Mouse (Mus musculus): ENCODE results near the gene Neurl3. TPM values are rescaled to one million over a fixed set of nuclear protein-coding genes. Genes with fewer than 3 reads are reported as not detected.
A peak's percentile ranks its signal among the peaks of the same experiment; 100 is the strongest.

The Neurl3 gene
- polyA plus RNA-seq, 1 experiment, result 0.11 TPM

GRCm38 (mm10) chr1:36294402-36294801 lies 19.9 kb upstream of the Neurl3 start:
- no peaks in the 10 kb centered on the region for H3K79me2 ChIP-seq (ENCODE audit: control insufficient read depth, insufficient read depth)
- TF ChIP-seq POLR2A (IDR thresholded peaks at IDR 0.05; ENCODE audit: insufficient read length, low read depth) (no peak), CEBPB (IDR thresholded peaks at IDR 0.05; ENCODE audit: insufficient read depth, poor library complexity, severe bottlenecking) (peak; percentile 59), MYOG (IDR thresholded peaks at IDR 0.05; ENCODE audit: control insufficient read depth in 1 of 3, insufficient read depth in 1 of 3, insufficient read length in 2 of 3, low read depth in 2 of 3) (no peak), MAX (IDR thresholded peaks at IDR 0.05; ENCODE audit: low read depth) (no peak)
- H3K4me2 ChIP-seq (ENCODE audit: low read depth), result no peak overlapping the region
- H3K27me3 ChIP-seq (ENCODE audit: control insufficient read depth, insufficient read depth, insufficient read length), result no peaks in the 10 kb centered on the region
- H3ac ChIP-seq (ENCODE audit: control insufficient read depth, insufficient read length), result no peak overlapping the region
- no peaks in the 10 kb centered on the region for H3K36me3 ChIP-seq (ENCODE audit: control insufficient read depth, insufficient read depth)
- no peak overlapping the region for H3K4me3 ChIP-seq

GRCm38 (mm10) chr1:36293470-36293869 lies 19.0 kb upstream of the Neurl3 start:
- no peak for TF ChIP-seq TCF12 (IDR thresholded peaks at IDR 0.05; ENCODE audit: insufficient read depth, poor library complexity, severe bottlenecking)
- no peak for TF ChIP-seq SRF (IDR thresholded peaks at IDR 0.05; ENCODE audit: control insufficient read depth, insufficient read length, low read depth)
- no peak for TF ChIP-seq TCF3 (IDR thresholded peaks at IDR 0.05; ENCODE audit: insufficient read length, low read depth)
- no peak for TF ChIP-seq MYOD1 (IDR thresholded peaks at IDR 0.05; ENCODE audit: control insufficient read depth in 1 of 3, insufficient read length in 2 of 3, low read depth in 2 of 3)
- TF ChIP-seq POLR2A (IDR thresholded peaks at IDR 0.05; ENCODE audit: insufficient read length, low read depth), result no peak
- TF ChIP-seq E2F4 (IDR thresholded peaks at IDR 0.05; ENCODE audit: insufficient read depth), result no peak
- TF ChIP-seq USF1 (IDR thresholded peaks at IDR 0.05; ENCODE audit: low read depth), result no peak
- TF ChIP-seq POLR2AphosphoS2 (IDR thresholded peaks at IDR 0.05; ENCODE audit: insufficient read length, low read depth), result no peak
- TF ChIP-seq MYOG (IDR thresholded peaks at IDR 0.05; ENCODE audit: control insufficient read depth in 1 of 3, insufficient read depth in 1 of 3, insufficient read length in 2 of 3, low read depth in 2 of 3), result no peak
- no peak for TF ChIP-seq REST (IDR thresholded peaks at IDR 0.05; ENCODE audit: insufficient read depth, insufficient read length)
- no peak for TF ChIP-seq MAX (IDR thresholded peaks at IDR 0.05; ENCODE audit: low read depth)
- TF ChIP-seq CEBPB (IDR thresholded peaks at IDR 0.05; ENCODE audit: insufficient read depth, poor library complexity, severe bottlenecking), result no peak
- H3K36me3 ChIP-seq (ENCODE audit: control insufficient read depth, insufficient read depth), result no peaks in the 10 kb centered on the region
- no peak overlapping the region for H3K4me3 ChIP-seq
- H3K4me2 ChIP-seq (ENCODE audit: low read depth), result no peak overlapping the region
- H3K79me2 ChIP-seq (ENCODE audit: control insufficient read depth, insufficient read depth), result no peaks in the 10 kb centered on the region
- no peak overlapping the region for H3ac ChIP-seq (ENCODE audit: control insufficient read depth, insufficient read length)
- H3K27me3 ChIP-seq (ENCODE audit: control insufficient read depth, insufficient read depth, insufficient read length), result no peaks in the 10 kb centered on the region

GRCm38 (mm10) chr1:36281849-36282248 lies 7.4 kb upstream of the Neurl3 start:
- Histone ChIP-seq H3ac (ENCODE audit: control insufficient read depth, insufficient read length) (no peak overlapping the region), H3K4me2 (ENCODE audit: low read depth) (no peak overlapping the region), H3K4me3 (no peak overlapping the region), H3K79me2 (ENCODE audit: control insufficient read depth, insufficient read depth) (no peaks in the 10 kb centered on the region), H3K27me3 (ENCODE audit: control insufficient read depth, insufficient read depth, insufficient read length) (no peaks in the 10 kb centered on the region), H3K36me3 (ENCODE audit: control insufficient read depth, insufficient read depth) (no peaks in the 10 kb centered on the region)
- no peak for TF ChIP-seq USF1 (IDR thresholded peaks at IDR 0.05; ENCODE audit: low read depth)
- TF ChIP-seq MYOG (IDR thresholded peaks at IDR 0.05; ENCODE audit: control insufficient read depth in 1 of 3, insufficient read depth in 1 of 3, insufficient read length in 2 of 3, low read depth in 2 of 3), result no peak
- TF ChIP-seq TCF3 (IDR thresholded peaks at IDR 0.05; ENCODE audit: insufficient read length, low read depth), result no peak
- no peak for TF ChIP-seq POLR2A (IDR thresholded peaks at IDR 0.05; ENCODE audit: insufficient read length, low read depth)
- no peak for TF ChIP-seq TCF12 (IDR thresholded peaks at IDR 0.05; ENCODE audit: insufficient read depth, poor library complexity, severe bottlenecking)
- TF ChIP-seq MYOD1 (IDR thresholded peaks at IDR 0.05; ENCODE audit: control insufficient read depth in 1 of 3, insufficient read length in 2 of 3, low read depth in 2 of 3), result no peak
- no peak for TF ChIP-seq MAX (IDR thresholded peaks at IDR 0.05; ENCODE audit: low read depth)
- TF ChIP-seq REST (IDR thresholded peaks at IDR 0.05; ENCODE audit: insufficient read depth, insufficient read length), result no peak
- no peak for TF ChIP-seq SRF (IDR thresholded peaks at IDR 0.05; ENCODE audit: control insufficient read depth, insufficient read length, low read depth)
- no peak for TF ChIP-seq CEBPB (IDR thresholded peaks at IDR 0.05; ENCODE audit: insufficient read depth, poor library complexity, severe bottlenecking)
- TF ChIP-seq POLR2AphosphoS2 (IDR thresholded peaks at IDR 0.05; ENCODE audit: insufficient read length, low read depth), result no peak
- no peak for TF ChIP-seq E2F4 (IDR thresholded peaks at IDR 0.05; ENCODE audit: insufficient read depth)

DNA sequence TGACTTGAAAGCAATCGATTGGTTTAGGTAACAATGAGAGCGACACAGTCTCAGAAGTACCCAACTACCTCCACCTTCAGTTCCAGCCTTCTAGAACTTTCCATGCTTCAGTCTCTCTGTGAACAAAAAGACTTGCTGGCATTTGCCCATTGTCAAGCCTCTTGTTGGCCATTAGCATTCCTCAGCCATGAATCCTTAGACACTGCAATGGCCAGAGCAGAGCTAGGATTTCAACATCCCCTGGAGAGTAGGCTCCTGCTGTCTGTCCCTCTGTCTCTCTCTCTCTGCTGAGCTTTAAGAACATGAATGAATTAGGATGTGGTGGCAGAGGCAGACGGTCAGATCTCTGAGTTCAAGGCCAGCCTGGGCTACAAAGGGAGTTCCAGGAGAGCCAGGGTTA lies 6.5 kb upstream of the Neurl3 start:
- TF ChIP-seq POLR2A (IDR thresholded peaks at IDR 0.05; ENCODE audit: insufficient read length, low read depth), result no peak
- TF ChIP-seq POLR2AphosphoS2 (IDR thresholded peaks at IDR 0.05; ENCODE audit: insufficient read length, low read depth), result no peak
- TF ChIP-seq MYOG (IDR thresholded peaks at IDR 0.05; ENCODE audit: control insufficient read depth in 1 of 3, insufficient read depth in 1 of 3, insufficient read length in 2 of 3, low read depth in 2 of 3), result no peak
- TF ChIP-seq TCF12 (IDR thresholded peaks at IDR 0.05; ENCODE audit: insufficient read depth, poor library complexity, severe bottlenecking), result no peak
- no peak for TF ChIP-seq CEBPB (IDR thresholded peaks at IDR 0.05; ENCODE audit: insufficient read depth, poor library complexity, severe bottlenecking)
- no peak for TF ChIP-seq MAX (IDR thresholded peaks at IDR 0.05; ENCODE audit: low read depth)
- no peak for TF ChIP-seq MYOD1 (IDR thresholded peaks at IDR 0.05; ENCODE audit: control insufficient read depth in 1 of 3, insufficient read length in 2 of 3, low read depth in 2 of 3)
- TF ChIP-seq REST (IDR thresholded peaks at IDR 0.05; ENCODE audit: insufficient read depth, insufficient read length), result no peak
- TF ChIP-seq SRF (IDR thresholded peaks at IDR 0.05; ENCODE audit: control insufficient read depth, insufficient read length, low read depth), result no peak
- no peak for TF ChIP-seq USF1 (IDR thresholded peaks at IDR 0.05; ENCODE audit: low read depth)
- no peak for TF ChIP-seq E2F4 (IDR thresholded peaks at IDR 0.05; ENCODE audit: insufficient read depth)
- TF ChIP-seq TCF3 (IDR thresholded peaks at IDR 0.05; ENCODE audit: insufficient read length, low read depth), result no peak
- Histone ChIP-seq H3K36me3 (ENCODE audit: control insufficient read depth, insufficient read depth) (no peaks in the 10 kb centered on the region), H3K4me2 (ENCODE audit: low read depth) (no peak overlapping the region), H3K4me3 (no peak overlapping the region), H3ac (ENCODE audit: control insufficient read depth, insufficient read length) (no peak overlapping the region), H3K79me2 (ENCODE audit: control insufficient read depth, insufficient read depth) (no peaks in the 10 kb centered on the region), H3K27me3 (ENCODE audit: control insufficient read depth, insufficient read depth, insufficient read length) (no peaks in the 10 kb centered on the region)

DNA sequence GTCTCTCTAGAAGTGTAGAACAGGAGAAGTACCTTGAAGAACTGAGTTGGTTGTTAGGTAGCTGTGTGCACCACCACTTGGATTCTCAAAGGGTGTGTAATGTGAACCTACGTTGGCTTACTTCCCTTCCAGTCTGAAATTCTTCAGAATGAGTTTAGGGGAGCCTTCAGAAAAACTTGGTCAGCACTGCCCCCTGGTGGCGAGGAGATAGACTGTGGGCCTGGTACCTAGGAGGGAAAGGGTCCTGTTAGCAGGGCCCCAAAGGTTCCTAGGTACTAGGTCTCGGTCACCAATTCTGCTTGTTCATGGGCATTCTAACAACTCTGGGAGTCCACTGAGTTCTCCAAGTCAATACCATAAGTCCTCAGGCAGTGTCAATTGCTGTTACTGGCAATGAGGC lies 4.7 kb upstream of the Neurl3 start:
- Histone ChIP-seq H3K4me2 (ENCODE audit: low read depth) (no peak overlapping the region), H3K4me3 (no peak overlapping the region), H3K27me3 (ENCODE audit: control insufficient read depth, insufficient read depth, insufficient read length) (no peaks in the 10 kb centered on the region), H3K36me3 (ENCODE audit: control insufficient read depth, insufficient read depth) (no peaks in the 10 kb centered on the region), H3K79me2 (ENCODE audit: control insufficient read depth, insufficient read depth) (no peaks in the 10 kb centered on the region), H3ac (ENCODE audit: control insufficient read depth, insufficient read length) (no peak overlapping the region)
- TF ChIP-seq CEBPB (IDR thresholded peaks at IDR 0.05; ENCODE audit: insufficient read depth, poor library complexity, severe bottlenecking) (no peak), TCF12 (IDR thresholded peaks at IDR 0.05; ENCODE audit: insufficient read depth, poor library complexity, severe bottlenecking) (no peak), MAX (IDR thresholded peaks at IDR 0.05; ENCODE audit: low read depth) (no peak), POLR2AphosphoS2 (IDR thresholded peaks at IDR 0.05; ENCODE audit: insufficient read length, low read depth) (no peak), E2F4 (IDR thresholded peaks at IDR 0.05; ENCODE audit: insufficient read depth) (no peak), POLR2A (IDR thresholded peaks at IDR 0.05; ENCODE audit: insufficient read length, low read depth) (no peak), TCF3 (IDR thresholded peaks at IDR 0.05; ENCODE audit: insufficient read length, low read depth) (no peak), MYOD1 (IDR thresholded peaks at IDR 0.05; ENCODE audit: control insufficient read depth in 1 of 3, insufficient read length in 2 of 3, low read depth in 2 of 3) (no peak), USF1 (IDR thresholded peaks at IDR 0.05; ENCODE audit: low read depth) (no peak), SRF (IDR thresholded peaks at IDR 0.05; ENCODE audit: control insufficient read depth, insufficient read length, low read depth) (no peak), REST (IDR thresholded peaks at IDR 0.05; ENCODE audit: insufficient read depth, insufficient read length) (no peak), MYOG (IDR thresholded peaks at IDR 0.05; ENCODE audit: control insufficient read depth in 1 of 3, insufficient read depth in 1 of 3, insufficient read length in 2 of 3, low read depth in 2 of 3) (no peak)
